Mouse (Mus musculus): Measurements from ENCODE around the gene Aup1.

The Aup1 gene

DNA sequence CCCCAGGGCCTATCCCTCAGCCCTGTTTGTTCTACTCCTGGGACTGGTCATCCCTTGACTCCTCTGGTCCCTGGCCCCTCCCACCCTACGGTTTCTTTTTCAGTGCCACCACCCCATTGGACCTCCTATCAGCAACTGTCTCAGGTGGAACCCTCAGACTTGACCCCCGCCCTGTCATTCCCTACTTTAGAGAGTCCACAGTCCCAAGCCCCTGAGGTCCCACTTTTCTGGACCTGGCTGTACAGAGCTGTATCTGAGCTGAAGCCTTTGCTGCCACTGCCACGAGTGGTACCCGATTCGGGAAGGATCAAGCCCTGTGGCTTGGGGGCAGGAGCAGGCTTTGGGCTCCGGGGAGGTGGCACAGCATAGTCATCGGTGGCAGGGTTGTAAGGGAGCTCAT is 23.2 kb upstream of the Aup1 start:
- DNase-seq (ENCODE audit: low read depth, low spot score), result no peak

DNA sequence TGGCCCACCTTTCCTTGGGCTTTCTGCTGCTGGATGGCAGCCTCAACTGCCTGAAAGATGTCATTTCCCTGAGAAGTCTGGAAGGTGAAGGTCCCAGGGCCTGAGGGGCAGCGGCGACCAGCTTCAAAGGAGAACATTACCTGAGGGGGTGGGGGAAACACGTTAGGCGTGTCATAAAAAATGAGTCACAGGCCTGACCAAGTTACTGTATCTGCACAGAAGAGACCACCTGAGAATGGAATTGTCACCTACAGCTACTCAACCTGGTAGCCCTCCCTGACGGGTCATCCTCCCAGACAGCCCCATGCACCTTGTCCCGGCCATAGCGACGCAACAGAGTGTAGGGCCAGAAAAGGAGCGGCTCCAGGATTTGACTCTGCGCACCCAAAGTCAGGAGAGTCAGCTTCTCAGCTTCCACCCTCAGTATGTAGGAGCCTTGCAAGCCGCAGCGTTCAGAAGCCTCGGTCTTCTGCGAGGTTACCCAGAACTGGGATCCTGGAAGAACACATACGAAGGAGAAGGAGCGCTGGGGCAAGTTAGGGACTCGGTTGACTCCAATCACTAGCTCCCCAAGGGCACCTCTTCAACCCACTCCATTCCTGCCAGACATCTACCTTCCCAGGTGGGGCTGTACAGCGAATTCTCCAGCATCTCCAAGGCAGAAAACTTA is 22.3 kb upstream of the Aup1 start:
- DNase-seq (ENCODE audit: low read depth, low spot score), result no peak

DNA sequence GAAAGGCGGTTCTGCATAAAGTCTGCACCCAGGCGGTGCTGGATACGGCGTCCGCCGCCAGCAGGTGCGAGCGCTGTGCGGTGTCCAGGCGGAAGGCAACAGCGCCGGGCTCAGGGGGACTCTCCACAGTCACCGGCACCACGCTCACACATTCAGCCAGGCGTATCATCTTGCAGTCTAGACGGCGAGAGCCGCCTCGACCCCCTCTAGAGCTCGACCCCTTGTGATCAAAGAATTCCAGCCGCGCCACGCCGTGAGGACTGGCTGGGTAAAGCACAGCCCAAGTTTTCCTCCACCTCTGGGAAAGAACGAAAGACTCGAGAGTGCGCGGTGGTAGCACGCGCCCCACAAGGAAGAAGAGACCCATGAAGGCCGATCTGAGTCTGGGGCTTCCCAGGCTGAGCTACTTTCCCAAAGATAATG is 21.5 kb upstream of the Aup1 start:
- DNase-seq (ENCODE audit: low read depth, low spot score), result peak; percentile 76

DNA sequence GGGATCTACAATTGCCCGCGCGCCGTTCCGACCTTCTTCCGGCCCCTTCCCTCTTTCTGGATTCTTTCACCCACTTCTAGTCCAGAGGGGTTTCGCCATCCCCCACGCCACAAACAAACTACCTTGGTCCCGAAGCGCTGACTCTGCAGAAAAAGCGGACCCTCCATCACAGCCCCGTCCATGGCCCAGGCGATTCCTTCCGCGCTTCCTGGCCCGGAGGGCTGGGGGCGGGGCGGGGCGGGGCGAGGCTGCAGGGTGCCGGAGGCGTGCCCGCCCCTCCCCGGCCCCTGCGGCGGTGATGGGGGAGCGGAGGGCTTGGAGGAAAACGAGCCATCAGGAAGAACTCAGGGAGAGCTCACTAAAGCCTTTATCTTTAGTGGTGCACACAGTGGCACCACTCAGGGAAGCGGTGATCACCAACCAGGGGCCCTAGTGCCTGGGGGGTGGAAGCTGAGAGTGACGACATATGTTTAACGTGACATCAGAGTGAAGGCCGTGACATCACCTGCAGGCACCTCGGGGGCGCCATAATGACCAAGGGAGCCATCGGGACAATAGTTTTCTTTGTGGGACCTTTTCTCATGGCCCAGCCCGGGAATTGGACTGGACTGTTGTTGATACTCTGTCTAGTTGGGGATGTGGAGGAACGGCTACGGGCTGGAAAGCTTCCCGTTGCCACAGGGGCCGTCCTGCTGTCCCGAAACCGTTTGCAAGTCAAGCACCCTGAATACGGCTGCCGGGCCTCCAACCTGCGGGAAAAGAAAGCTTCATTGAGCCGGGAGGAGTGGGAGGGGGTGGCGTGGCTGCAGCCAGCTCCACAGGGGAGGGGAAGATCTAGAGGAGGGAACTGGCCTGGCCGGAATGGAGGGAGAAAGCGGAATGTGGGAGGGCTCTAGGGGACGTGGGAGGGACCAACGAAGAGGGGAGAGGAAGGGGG is 20.8 kb upstream of the Aup1 start, which contains the start of the genes Dok1 and Loxl3:
Gene Dok1 (minus strand): TSS at position 223 of the 937 bp plus-strand sequence.
Gene Loxl3 (plus strand): TSS at position 925 of the 937 bp plus-strand sequence.
- DNase-seq (ENCODE audit: low read depth, low spot score), result peak; percentile 90

DNA sequence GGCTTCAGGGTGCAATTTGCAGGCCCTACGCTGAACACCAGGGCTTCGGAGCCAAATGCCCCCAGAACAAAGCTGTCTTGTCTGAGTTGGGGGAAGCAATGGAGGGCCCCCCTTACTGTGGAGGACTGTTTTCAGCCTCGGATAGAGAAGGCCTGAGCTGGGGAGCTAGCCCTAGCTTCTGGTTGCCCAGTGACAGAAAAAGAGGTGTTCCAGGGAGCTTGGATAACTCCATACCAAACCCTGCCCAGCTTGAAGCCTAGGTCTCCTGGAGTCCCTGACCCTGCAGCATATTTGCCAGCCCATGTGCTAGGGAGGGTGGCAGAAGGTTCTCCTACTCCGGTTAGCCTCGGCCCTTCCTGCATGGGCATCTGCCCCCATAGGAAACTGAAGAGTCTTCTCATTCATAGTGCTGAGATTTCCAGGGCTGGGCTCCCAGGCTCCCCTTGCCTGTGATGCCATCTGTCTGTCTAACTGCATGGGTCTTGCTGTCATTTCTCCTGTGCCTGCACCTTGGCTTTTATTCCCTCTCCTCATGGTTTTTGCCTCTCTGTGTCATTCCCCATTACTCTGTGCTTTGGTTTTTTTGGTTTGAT is 19.8 kb upstream of the Aup1 start:
- no peak for DNase-seq (ENCODE audit: low read depth, low spot score)

DNA sequence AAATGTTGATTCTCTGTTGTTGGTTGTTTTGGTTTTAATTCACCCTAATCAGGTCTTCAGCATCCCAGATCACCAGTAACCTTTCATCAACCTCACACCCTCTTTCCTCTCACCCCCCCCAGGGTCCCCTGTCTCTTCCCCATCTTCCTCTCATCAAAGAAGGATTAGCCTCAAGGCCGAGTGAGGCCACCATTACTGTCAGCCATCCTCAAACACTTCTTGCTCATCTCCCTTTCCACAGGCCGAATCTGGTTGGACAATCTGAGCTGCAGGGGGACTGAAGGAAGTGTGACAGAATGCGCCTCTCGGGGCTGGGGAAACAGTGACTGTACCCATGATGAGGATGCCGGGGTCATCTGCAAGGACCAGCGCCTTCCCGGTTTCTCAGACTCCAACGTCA is 17.1 kb upstream of the Aup1 start:
- DNase-seq (ENCODE audit: low read depth, low spot score), result no peak

DNA sequence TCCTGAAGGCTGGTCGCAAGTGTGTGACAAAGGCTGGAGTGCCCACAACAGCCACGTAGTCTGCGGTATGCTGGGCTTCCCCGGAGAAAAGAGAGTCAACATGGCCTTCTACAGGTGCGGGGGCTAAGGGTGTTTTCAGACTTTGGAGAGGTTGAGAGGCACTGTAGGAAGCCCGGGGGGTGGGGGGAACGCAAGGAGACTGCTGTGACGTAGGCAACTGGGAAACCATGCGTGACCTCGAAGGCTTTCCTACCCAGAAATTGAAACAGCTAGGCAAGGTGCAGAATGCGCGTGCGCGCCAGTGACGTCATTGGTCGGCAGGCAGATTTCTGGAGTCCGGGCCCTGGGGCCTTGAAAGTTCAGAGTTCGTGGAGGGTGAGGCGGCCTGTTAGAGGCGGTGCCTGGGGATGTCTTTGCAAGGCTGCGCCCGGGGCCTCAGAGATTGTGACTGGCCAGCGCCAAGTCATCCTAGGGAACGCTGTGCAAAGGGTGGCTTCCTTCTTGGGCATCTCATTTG is 15.8 kb upstream of the Aup1 start:
- DNase-seq (ENCODE audit: low read depth, low spot score), result peak; percentile 95

DNA sequence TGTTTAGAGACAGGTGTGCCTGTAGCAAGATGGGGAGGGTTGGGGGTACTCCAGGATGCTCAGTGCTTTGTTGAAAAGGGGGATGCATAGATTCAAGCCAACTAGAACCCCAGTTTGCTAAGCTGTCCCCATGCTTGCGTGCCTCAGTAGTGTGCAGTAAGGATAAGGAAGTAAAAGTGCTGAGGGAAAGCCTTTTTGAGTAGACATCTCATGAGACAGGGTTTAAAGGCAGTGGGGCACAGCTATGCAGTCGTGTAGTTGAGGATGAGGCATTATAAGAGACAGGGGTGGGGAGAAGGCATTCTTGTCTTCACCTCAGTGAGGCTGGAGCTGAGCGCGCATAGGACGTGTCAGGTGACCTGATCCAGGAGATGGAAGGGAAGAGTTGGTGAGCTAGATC is 13.7 kb upstream of the Aup1 start:
- DNase-seq (ENCODE audit: low read depth, low spot score), result no peak

DNA sequence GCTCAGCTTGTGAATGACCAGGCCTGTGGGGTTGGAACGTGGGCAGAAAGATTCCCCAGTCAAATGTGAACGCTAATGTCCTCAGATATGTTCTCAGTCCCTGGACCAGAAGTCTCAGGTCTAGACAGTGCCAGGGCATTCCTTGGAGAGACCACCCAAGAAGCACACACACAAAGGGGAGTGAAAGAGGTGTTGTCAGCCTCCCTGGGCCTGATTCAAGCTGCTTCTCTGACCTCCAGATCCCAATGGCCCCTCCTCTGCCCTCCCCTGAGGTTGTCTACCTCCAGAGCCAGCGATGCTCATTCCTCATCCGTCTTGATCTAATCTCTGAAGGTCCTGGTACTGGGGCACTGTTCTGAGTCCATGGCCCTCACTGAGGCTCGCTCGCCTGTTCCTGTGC is 10.8 kb upstream of the Aup1 start:
- DNase-seq (ENCODE audit: low read depth, low spot score), result no peak

DNA sequence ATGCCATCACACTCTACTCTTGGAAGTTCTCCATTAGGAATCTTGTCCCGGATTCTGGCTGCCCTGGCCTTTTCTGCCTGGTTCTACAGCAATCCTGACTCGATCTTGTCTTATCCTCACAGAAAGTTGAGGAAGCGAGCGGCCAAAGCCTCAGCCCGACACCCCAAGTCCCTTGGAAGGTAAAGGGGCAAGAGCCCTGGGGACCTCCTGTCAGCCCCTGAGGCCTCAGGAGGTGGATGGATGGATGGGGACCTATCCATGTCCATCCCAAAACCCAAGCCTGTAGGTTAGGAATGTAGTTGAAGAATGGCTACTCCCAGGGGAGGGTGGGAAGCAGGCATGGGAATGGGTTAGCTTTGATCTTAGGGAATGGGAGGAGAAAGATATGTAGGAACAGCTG is 10.3 kb upstream of the Aup1 start:
- no peak for DNase-seq (ENCODE audit: low read depth, low spot score)

DNA sequence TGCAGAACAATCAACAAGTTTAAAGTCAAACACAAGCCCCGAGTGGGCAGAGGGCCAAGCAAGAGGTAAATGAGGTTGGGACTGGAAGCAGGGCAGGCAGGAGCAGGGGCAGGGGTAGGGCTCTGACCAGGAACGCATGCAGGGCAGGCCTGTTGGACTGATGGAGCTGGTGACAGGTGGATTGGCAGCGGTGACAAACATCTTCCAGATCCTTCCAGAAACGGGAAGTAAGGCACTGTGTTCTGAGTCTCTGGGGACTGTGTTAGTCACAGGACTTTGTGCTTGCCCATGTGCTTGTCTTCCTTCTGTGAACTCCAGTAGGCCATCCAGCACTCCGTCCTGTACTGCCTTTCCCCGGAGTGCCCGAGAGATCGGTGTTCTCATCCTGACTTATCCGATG is 9.6 kb upstream of the Aup1 start:
- no peak for DNase-seq (ENCODE audit: low read depth, low spot score)

DNA sequence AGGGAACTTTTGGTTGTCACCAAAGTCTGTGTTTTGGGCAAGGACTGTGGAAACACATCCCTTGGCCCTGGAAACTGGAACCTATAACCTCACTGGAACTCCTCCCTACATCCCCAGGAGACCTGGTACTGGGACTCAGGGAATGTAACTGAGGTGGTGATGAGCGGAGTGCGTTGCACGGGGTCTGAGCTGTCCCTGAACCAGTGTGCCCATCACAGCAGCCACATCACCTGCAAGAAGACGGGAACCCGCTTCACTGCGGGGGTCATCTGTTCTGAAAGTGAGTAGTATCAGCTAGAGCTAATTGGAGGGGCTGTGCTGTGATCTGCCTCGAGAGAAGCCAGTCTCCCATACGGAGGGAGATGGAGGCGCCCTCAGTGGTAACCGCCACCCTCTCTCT is 5.0 kb upstream of the Aup1 start:
- DNase-seq (ENCODE audit: low read depth, low spot score), result no peak

DNA sequence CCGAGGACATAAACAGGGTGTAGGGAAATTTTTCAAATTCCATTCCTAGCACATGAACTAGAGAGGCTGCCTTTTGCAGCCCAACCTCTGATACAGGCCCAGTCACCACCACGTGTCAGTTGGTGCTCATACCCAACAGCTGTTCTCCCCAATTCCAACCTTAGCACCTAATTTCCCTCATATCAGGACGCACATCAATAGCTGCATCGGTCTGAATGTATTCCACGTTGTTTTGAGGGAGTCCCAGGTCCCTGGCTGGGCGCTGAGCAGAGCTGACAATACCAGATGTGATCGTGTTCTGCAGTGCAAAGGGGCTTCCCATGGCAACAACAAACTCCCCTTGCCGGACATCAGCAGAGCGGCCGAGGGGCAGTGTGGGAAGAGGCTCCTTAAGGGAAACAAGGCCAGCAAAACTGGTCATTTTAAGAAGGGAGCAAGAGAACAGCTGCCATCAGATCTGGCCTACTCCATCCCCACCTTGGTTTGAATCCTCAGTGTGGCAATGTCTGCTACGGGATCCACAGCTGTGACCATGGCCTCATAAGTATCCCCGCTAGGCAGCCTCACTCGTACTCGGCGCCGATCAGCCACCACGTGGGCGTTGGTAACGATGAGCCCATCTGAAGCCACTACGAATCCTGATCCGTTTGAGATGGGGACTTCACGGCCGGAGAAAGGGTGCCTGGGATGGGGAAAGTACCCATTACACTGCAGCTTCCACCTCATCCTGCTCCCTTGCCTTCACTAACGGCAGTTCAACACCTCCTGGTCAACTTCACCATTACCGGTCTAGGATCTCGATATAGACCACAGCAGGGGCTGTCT is 973 bp upstream of the Aup1 start:
- peak; percentile 52 for DNase-seq (ENCODE audit: low read depth, low spot score)

DNA sequence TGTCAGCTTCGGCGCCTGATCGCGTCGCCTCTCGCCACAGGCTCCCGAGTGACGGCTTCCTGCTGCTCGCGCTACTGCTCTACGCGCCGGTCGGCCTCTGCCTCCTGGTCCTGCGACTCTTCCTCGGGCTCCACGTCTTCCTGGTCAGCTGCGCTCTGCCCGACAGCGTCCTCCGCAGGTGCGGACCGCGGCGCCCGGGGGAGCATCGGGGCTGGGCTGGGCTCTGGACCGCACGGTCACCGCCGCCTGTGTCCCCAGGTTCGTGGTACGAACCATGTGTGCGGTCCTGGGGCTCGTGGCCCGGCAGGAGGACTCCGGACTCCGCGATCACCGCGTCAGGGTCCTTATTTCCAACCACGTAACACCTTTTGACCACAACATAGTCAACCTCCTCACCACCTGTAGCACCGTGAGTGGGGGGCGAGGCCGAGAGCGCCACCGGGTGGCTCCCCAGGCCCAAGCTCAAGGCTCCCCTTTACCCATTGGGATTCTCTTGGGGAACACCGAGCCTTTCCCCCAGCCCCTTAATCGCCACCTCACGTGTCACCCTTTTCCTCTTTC is 630 bp downstream of the Aup1 start, which contains the start of gene Htra2:
Gene Htra2 (minus strand): TSS at position 403 of the 561 bp plus-strand sequence.
- peak; percentile 42 for DNase-seq (ENCODE audit: low read depth, low spot score)

DNA sequence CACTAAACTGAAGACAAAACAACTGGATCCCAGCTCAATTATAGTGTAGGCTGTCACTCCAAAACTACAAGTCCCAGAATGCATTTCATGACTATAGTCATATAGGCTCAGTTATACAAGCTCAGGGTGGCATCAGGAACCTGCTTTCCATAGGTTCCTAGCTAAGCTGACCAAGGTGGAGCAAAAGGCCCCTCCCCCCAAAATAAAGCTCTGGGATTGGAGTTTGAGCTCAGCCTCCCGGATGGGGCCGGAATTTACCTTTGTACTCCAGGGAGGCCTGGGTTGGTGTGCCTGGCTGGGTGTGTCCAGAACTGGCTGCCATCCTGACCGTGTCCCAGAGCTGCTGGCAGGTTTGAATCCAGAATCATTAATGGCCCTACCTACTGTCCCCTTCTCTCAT is 3.5 kb downstream of the Aup1 start, which contains the start of gene Dqx1:
Gene Dqx1 (plus strand): TSS at position 55 of the 400 bp plus-strand sequence.
- DNase-seq (ENCODE audit: low read depth, low spot score), result peak; percentile 94

DNA sequence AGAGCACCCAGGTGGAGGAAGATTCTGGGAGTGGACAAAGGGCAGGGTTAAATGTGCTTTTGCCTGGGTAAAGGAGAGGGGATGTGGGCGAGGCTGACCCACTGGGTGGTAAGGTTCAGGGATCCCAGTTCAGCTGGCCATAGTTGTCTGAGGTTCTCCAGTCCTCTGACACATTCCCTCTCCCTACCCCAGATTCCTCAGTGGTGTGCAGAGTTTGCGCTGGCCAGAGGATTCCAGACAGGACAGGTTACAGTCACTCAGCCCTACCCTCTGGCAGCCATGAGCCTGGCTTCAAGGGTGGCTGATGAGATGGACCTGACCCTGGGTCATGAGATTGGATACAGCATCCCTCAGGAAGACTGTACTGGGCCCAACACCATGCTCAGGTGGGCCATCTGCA is 4.4 kb downstream of the Aup1 start:
- no peak for DNase-seq (ENCODE audit: low read depth, low spot score)

DNA sequence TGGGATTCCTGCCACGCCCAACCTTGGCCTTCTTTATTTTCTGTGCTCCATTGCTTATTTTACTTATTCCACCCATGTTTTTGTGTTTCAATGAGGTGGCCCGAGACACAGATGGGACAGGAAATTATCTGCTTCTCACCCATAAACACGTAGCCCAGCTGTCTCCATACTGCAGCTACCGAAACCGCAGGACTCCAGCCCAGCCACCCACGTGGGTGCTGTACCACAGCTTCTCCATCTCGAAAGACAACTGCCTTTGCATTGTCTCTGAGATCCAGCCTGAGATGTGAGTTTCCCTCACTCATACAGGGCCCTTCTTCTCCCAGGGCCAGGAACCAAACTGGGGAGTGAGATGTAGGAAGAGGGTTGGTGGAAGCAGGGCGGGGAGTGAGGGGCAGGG is 11.7 kb downstream of the Aup1 start:
- peak; percentile 18 for DNase-seq (ENCODE audit: low read depth, low spot score)

DNA sequence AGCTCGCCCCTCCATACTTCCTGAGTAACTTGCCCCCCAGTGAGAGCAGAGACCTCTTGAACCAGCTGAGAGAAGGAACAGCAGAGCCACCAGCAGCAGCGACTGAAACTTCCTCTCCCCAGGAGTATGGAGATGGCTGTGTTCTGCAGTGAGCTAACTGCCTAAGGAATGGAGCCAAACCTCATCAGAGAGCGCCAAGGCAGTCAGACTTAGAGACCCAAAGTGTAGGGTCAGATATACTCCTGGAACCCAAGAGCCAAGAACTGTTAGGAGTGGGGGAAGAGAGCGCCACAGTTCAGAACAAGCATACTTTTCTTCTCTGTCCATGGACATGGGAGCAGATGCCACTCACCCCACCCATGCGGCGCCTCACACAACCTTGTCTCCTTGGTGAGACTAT is 12.1 kb downstream of the Aup1 start:
- DNase-seq (ENCODE audit: low read depth, low spot score), result no peak

DNA sequence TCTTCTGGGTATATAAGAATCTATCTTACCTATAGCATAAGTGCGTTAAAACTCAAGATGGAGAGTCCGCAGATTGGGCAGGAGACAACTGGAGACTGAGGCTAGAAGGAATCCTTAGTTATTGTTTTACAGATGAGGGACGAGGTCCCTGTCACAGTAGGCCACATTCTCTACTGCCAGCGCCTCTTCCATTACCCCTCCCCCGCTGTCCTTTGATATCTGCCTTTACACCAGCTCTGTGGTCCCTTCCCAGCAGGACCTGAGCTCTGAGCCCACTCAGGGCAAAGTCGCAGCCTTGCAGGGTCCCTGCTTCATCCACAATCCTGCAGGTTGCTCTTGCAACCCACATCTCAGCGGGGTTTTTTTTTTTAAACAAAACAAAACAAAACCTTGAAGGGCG is 13.9 kb downstream of the Aup1 start:
- peak; percentile 60 for DNase-seq (ENCODE audit: low read depth, low spot score)

DNA sequence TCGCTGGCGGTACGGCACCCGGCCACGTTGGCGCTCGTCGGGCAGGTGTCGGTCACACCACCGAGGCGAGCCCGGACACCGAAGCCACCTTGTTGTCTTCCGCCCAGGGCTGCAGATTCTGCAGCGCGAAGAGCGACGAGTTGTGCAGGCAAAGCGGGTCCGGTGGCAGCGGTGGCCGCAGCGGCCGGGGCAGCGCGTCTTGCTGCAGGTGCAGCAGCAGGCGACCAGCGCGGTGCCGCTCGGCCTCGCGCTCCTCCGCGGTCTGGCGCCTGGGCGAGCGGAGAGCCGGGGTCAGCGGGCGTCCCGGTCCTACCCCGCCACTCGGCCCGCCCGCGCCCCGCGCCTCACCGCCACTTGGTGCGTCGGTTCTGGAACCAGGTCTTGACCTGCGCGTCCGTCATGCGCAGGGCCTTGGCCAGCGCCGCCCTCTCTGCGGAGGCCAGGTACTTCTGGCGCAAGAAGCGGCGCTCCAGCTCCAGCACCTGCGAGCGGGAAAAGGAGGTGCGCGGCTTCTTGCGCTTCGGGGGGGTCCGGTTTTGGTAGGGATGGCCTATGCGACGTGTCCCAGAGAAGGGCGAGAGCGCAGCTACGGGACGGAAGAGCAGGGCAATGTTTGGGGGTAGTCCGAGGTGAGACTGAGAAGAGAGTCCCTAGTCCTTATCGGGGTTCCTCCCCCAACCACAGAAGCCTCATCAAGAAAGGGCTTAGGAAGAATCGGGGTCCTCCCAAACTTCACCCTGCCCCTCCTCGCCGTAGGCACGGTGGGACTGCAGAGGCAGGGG is 14.6 kb downstream of the Aup1 start:
- DNase-seq (ENCODE audit: low read depth, low spot score), result peak; percentile 38

Measured in R1 (cell line).